Comparison of ENCODE assay signal across 10 mouse cellular contexts in genomic region chr3:40522846-40523245, GRCm38 (mm10). TPM values are rescaled to one million over a fixed set of nuclear protein-coding genes. Genes with fewer than 3 reads are reported as not detected.
A peak's percentile ranks its signal among the peaks of the same experiment; 100 is the strongest.
DNase-seq lines count a peak whose midpoint lies in the region; ATAC-seq and TF ChIP-seq lines count a peak whose summit lies in the region.
"Had no signal": no experiment of that assay in that cellular context is flagged by ENCODE, and none has a peak within 500 bp of the region (broad histone marks: within the 10 kb centered on the region; RNA-seq: fewer than 3 reads in every experiment).

No protein-coding gene starts in this region.

- H3K36me3 ChIP-seq in kidney, embryonic 16.5 days (ENCODE audit: insufficient read depth, low read length) = no peaks in the 10 kb centered on the region
- no peaks in the 10 kb centered on the region for H3K36me3 ChIP-seq in kidney, embryonic 14.5 days (ENCODE audit: control insufficient read depth, insufficient read depth, low read length)
- no peaks in the 10 kb centered on the region for H3K36me3 ChIP-seq in liver, embryonic 16.5 days (ENCODE audit: control insufficient read depth, insufficient read depth)

- no peak overlapping the region for H3K9ac ChIP-seq in kidney, embryonic 16.5 days (replicated peaks; ENCODE audit: low read length)
- H3K9ac ChIP-seq in kidney, embryonic 14.5 days (ENCODE audit: low read depth, low read length) = no peak overlapping the region
- no peak overlapping the region for H3K9ac ChIP-seq in liver, embryonic 16.5 days (ENCODE audit: low read depth, low read length)

- no peaks in the 10 kb centered on the region for H3K9me3 ChIP-seq in kidney, embryonic 16.5 days (ENCODE audit: low read length)
- no peaks in the 10 kb centered on the region for H3K9me3 ChIP-seq in kidney, embryonic 14.5 days (ENCODE audit: control insufficient read depth, low read length)
- no peaks in the 10 kb centered on the region for H3K9me3 ChIP-seq in liver, embryonic 16.5 days (replicated peaks; ENCODE audit: control insufficient read depth, low read length)

- no peak for DNase-seq in thymus, postnatal 14 days
- DNase-seq in spleen, postnatal 36 days (ENCODE audit: low spot score in 2 of 2) = no peak
- no peak for DNase-seq in lung, postnatal 14 days
- DNase-seq: right cerebral cortex, postnatal 25 days had no signal

- TF ChIP-seq CTCF in bone marrow macrophage, adult 2 months (IDR thresholded peaks at IDR 0.05; ENCODE audit: low read depth, low read length) = no peak

- no peak overlapping the region for H3K27ac ChIP-seq in kidney, embryonic 16.5 days (ENCODE audit: low read length)
- H3K27ac ChIP-seq in kidney, embryonic 14.5 days (ENCODE audit: low read depth, low read length) = no peak overlapping the region
- peak overlapping the region; percentile 10 for H3K27ac ChIP-seq in bone marrow macrophage, adult 2 months (ENCODE audit: insufficient read depth, low read depth, low read length)
- H3K27ac ChIP-seq in liver, embryonic 16.5 days (ENCODE audit: low read length) = no peak overlapping the region

- ATAC-seq in kidney, embryonic 16.5 days (ENCODE audit: low FRiP score, low TSS enrichment) = no peak
- no peak for ATAC-seq in kidney, embryonic 14.5 days (ENCODE audit: low FRiP score, low TSS enrichment)
- peak; percentile 31 for ATAC-seq in CD4-positive, CD25-positive, alpha-beta regulatory T cell, adult 4 months
- ATAC-seq in liver, embryonic 16.5 days (ENCODE audit: low read depth) = no peak

- H3K4me3 ChIP-seq in kidney, embryonic 16.5 days (ENCODE audit: low read length) = no peak overlapping the region
- H3K4me3 ChIP-seq in kidney, embryonic 14.5 days (ENCODE audit: low read length) = no peak overlapping the region
- H3K4me3 ChIP-seq in bone marrow macrophage, adult 2 months (ENCODE audit: insufficient read depth, low read length) = peak overlapping the region; percentile 46
- H3K4me3 ChIP-seq in liver, embryonic 16.5 days (ENCODE audit: low read depth, low read length) = 0 out of 2 replicates have a peak overlapping the region, but pooled peaks have one; percentile 3
- H3K4me3 ChIP-seq: erythroblast, embryonic 14.5 days had no signal

- H3K4me2 ChIP-seq in kidney, embryonic 16.5 days (replicated peaks; ENCODE audit: low read depth, low read length) = peak overlapping the region; percentile 11; the same call in 1 of the 2 replicates
- no peak overlapping the region for H3K4me2 ChIP-seq in kidney, embryonic 14.5 days (replicated peaks; ENCODE audit: low read depth, low read length)
- H3K4me2 ChIP-seq in liver, embryonic 16.5 days (ENCODE audit: low read depth, low read length) = peak overlapping the region; percentile 31

- no peaks in the 10 kb centered on the region for H3K27me3 ChIP-seq in kidney, embryonic 16.5 days (ENCODE audit: insufficient read depth, low read length)
- no peaks in the 10 kb centered on the region for H3K27me3 ChIP-seq in kidney, embryonic 14.5 days (ENCODE audit: control insufficient read depth, insufficient read depth, low read length)
- H3K27me3 ChIP-seq in liver, embryonic 16.5 days (ENCODE audit: control insufficient read depth, insufficient read depth, low read depth, low read length) = no peaks in the 10 kb centered on the region

- no peak for TF ChIP-seq POLR2A in bone marrow macrophage, adult 2 months (IDR thresholded peaks at IDR 0.05; ENCODE audit: borderline replicate concordance, low read depth, low read length)

- 56% methylated on average over 14 of the region's 14 CpGs for WGBS in kidney, embryonic 16.5 days
- WGBS in kidney, embryonic 14.5 days = 53% methylated on average over 14 of the region's 14 CpGs
- 47% methylated on average over 14 of the region's 14 CpGs for WGBS in liver, embryonic 16.5 days (ENCODE audit: insufficient replicate concordance)

- peaks cover 8% of the 10 kb centered on the region for H3K4me1 ChIP-seq in kidney, embryonic 16.5 days (ENCODE audit: insufficient read depth, low read length)
- no peaks in the 10 kb centered on the region for H3K4me1 ChIP-seq in kidney, embryonic 14.5 days (ENCODE audit: control insufficient read depth, insufficient read depth, low read length)
- peaks cover 2% of the 10 kb centered on the region; the same call in 1 of the 2 replicates for H3K4me1 ChIP-seq in bone marrow macrophage, adult 2 months (ENCODE audit: control insufficient read depth, insufficient read depth, low read length)
- peaks cover 2% of the 10 kb centered on the region; the same call in 1 of the 2 replicates for H3K4me1 ChIP-seq in liver, embryonic 16.5 days (ENCODE audit: control insufficient read depth, low read depth, low read length)

RNA-seq across cellular contexts. Expression of gene Intu, which starts 8.2 kb away (rescaled TPM):
- polyA plus RNA-seq in kidney, embryonic 16.5 days (2015; fragmentation: Nextera tagmentation; extraction: Ambion mirVana) = 3.1 and 3.5 TPM in 2 replicates
- 2.7 and 5.1 TPM in 2 replicates for polyA plus RNA-seq in kidney, embryonic 14.5 days (2014; fragmentation: Nextera tagmentation; extraction: Ambion mirVana)
- polyA plus RNA-seq in CD4-positive, CD25-positive, alpha-beta regulatory T cell, adult 4 months (2017; shearing (Covaris generic)) = under 1 TPM; 0.17 to 0.33 TPM
- polyA plus RNA-seq in bone marrow macrophage, adult 2 months (2012; ENCODE audit: insufficient read depth, insufficient read length, missing spikeins) = 2.7 and 2.8 TPM in 2 replicates
- 0.71 and 0.79 TPM in 2 replicates for polyA plus RNA-seq in liver, embryonic 16.5 days (2015; fragmentation: Nextera tagmentation; extraction: Ambion mirVana)

Comparison
In these comparisons a context has a peak if more than half of its experiments do, and no peak if none do; other contexts are left out.
1. H3K4me3 ChIP-seq: peak in bone marrow macrophage, adult 2 months (single experiment) and liver, embryonic 16.5 days (single experiment); none in kidney, embryonic 16.5 days (single experiment) and kidney, embryonic 14.5 days (single experiment).